Mouse (Mus musculus): Measurements from ENCODE around the gene Rnf141. TPM values are rescaled to one million over a fixed set of nuclear protein-coding genes. Genes with fewer than 3 reads are reported as not detected.

Gene Rnf141
- polyA plus RNA-seq, 1 experiment from 2014 or later: 20.1 TPM

- Histone ChIP-seq H3K27me3 (ENCODE audit: insufficient read depth, low read length) (no peaks in the 10 kb centered on the region), H3K27ac (peak overlapping the region; percentile 54), H3K9me3 (replicated peaks; ENCODE audit: low read length) (no peaks in the 10 kb centered on the region), H3K4me1 (replicated peaks; ENCODE audit: insufficient read depth, low read length) (peaks cover 4% of the 10 kb centered on the region; the same call in 1 of the 2 replicates), H3K4me2 (ENCODE audit: low read length) (no peak overlapping the region), H3K9ac (ENCODE audit: low read depth, low read length) (no peak overlapping the region), H3K36me3 (ENCODE audit: insufficient read depth, low read length) (no peaks in the 10 kb centered on the region), H3K4me3 (replicated peaks; ENCODE audit: low read depth, low read length) (no peak overlapping the region)
- WGBS: 61% methylated on average over 8 of the region's 8 CpGs
- no peak for TF ChIP-seq CTCF (IDR thresholded peaks at IDR 0.05; ENCODE audit: low read depth)
- ATAC-seq (replicated peaks; ENCODE audit: low FRiP score, low read depth) (peak; percentile 29; the same call in 1 of the 2 replicates), DNase-seq (ENCODE audit: low spot score) (peak; percentile 87)
These were observed 10.8 kb upstream of the Rnf141 start for GRCm38 (mm10) chr7:110854927-110855546.

- Histone ChIP-seq H3K27me3 (ENCODE audit: insufficient read depth, low read length) (no peaks in the 10 kb centered on the region), H3K9ac (ENCODE audit: low read depth, low read length) (no peak overlapping the region), H3K4me2 (ENCODE audit: low read length) (no peak overlapping the region), H3K4me3 (replicated peaks; ENCODE audit: low read depth, low read length) (no peak overlapping the region), H3K4me1 (replicated peaks; ENCODE audit: insufficient read depth, low read length) (peaks cover 4% of the 10 kb centered on the region; the same call in 1 of the 2 replicates), H3K27ac (no peak overlapping the region), H3K9me3 (replicated peaks; ENCODE audit: low read length) (no peaks in the 10 kb centered on the region), H3K36me3 (ENCODE audit: insufficient read depth, low read length) (no peaks in the 10 kb centered on the region)
- 47% methylated on average over 3 of the region's 3 CpGs for WGBS
- DNase-seq (ENCODE audit: low spot score): no peak
- no peak for TF ChIP-seq CTCF (IDR thresholded peaks at IDR 0.05; ENCODE audit: low read depth)
- peak; percentile 17; the same call in 1 of the 2 replicates for ATAC-seq (replicated peaks; ENCODE audit: low FRiP score, low read depth)
These were observed 10.3 kb upstream of the Rnf141 start for GRCm38 (mm10) chr7:110854519-110854918.

- peaks cover 4% of the 10 kb centered on the region; the same call in 1 of the 2 replicates for H3K4me1 ChIP-seq (replicated peaks; ENCODE audit: insufficient read depth, low read length)
- TF ChIP-seq CTCF (IDR thresholded peaks at IDR 0.05; ENCODE audit: low read depth): no peak
- H3K4me2 ChIP-seq (ENCODE audit: low read length): no peak overlapping the region
- H3K36me3 ChIP-seq (ENCODE audit: insufficient read depth, low read length): no peaks in the 10 kb centered on the region
- no peaks in the 10 kb centered on the region for H3K27me3 ChIP-seq (ENCODE audit: insufficient read depth, low read length)
- H3K9ac ChIP-seq (ENCODE audit: low read depth, low read length): no peak overlapping the region
- no peaks in the 10 kb centered on the region for H3K9me3 ChIP-seq (replicated peaks; ENCODE audit: low read length)
- DNase-seq (ENCODE audit: low spot score): no peak
- ATAC-seq (replicated peaks; ENCODE audit: low FRiP score, low read depth): no peak
- WGBS: 53% methylated on average over 10 of the region's 10 CpGs
- no peak overlapping the region for H3K4me3 ChIP-seq (replicated peaks; ENCODE audit: low read depth, low read length)
- no peak overlapping the region for H3K27ac ChIP-seq
These were observed 9.4 kb upstream of the Rnf141 start for GRCm38 (mm10) chr7:110853611-110854010.

- Histone ChIP-seq H3K36me3 (ENCODE audit: insufficient read depth, low read length) (no peaks in the 10 kb centered on the region), H3K4me2 (ENCODE audit: low read length) (no peak overlapping the region), H3K9ac (ENCODE audit: low read depth, low read length) (0 out of 2 replicates have a peak overlapping the region, but pooled peaks have one; percentile 3), H3K27ac (no peak overlapping the region), H3K4me1 (replicated peaks; ENCODE audit: insufficient read depth, low read length) (peaks cover 4% of the 10 kb centered on the region; the same call in 1 of the 2 replicates), H3K4me3 (replicated peaks; ENCODE audit: low read depth, low read length) (no peak overlapping the region), H3K9me3 (replicated peaks; ENCODE audit: low read length) (no peaks in the 10 kb centered on the region), H3K27me3 (ENCODE audit: insufficient read depth, low read length) (no peaks in the 10 kb centered on the region)
- DNase-seq (ENCODE audit: low spot score): peak; percentile 43
- 47% methylated on average over 7 of the region's 7 CpGs for WGBS
- TF ChIP-seq CTCF (IDR thresholded peaks at IDR 0.05; ENCODE audit: low read depth): no peak
- no peak for ATAC-seq (replicated peaks; ENCODE audit: low FRiP score, low read depth)
These were observed 7.4 kb upstream of the Rnf141 start for GRCm38 (mm10) chr7:110851541-110852203.

GRCm38 (mm10) chr7:110848371-110848770 lies 4.1 kb upstream of the Rnf141 start:
- Histone ChIP-seq H3K4me2 (ENCODE audit: low read length) (no peak overlapping the region), H3K27ac (no peak overlapping the region), H3K9me3 (replicated peaks; ENCODE audit: low read length) (no peaks in the 10 kb centered on the region), H3K4me3 (replicated peaks; ENCODE audit: low read depth, low read length) (no peak overlapping the region), H3K4me1 (replicated peaks; ENCODE audit: insufficient read depth, low read length) (no peaks in the 10 kb centered on the region; the same call in 1 of the 2 replicates), H3K36me3 (ENCODE audit: insufficient read depth, low read length) (no peaks in the 10 kb centered on the region), H3K27me3 (ENCODE audit: insufficient read depth, low read length) (no peaks in the 10 kb centered on the region), H3K9ac (ENCODE audit: low read depth, low read length) (no peak overlapping the region)
- ATAC-seq (replicated peaks; ENCODE audit: low FRiP score, low read depth) (no peak), DNase-seq (ENCODE audit: low spot score) (no peak)
- 97% methylated on average over 1 of the region's 1 CpGs for WGBS
- TF ChIP-seq CTCF (IDR thresholded peaks at IDR 0.05; ENCODE audit: low read depth): no peak

GRCm38 (mm10) chr7:110847321-110847720 lies 3.1 kb upstream of the Rnf141 start:
- H3K9ac ChIP-seq (ENCODE audit: low read depth, low read length): no peak overlapping the region
- no peak for TF ChIP-seq CTCF (IDR thresholded peaks at IDR 0.05; ENCODE audit: low read depth)
- no peaks in the 10 kb centered on the region for H3K9me3 ChIP-seq (replicated peaks; ENCODE audit: low read length)
- H3K27ac ChIP-seq: no peak overlapping the region
- H3K27me3 ChIP-seq (ENCODE audit: insufficient read depth, low read length): no peaks in the 10 kb centered on the region
- H3K4me2 ChIP-seq (ENCODE audit: low read length): no peak overlapping the region
- DNase-seq (ENCODE audit: low spot score): no peak
- WGBS: 71% methylated on average over 2 of the region's 2 CpGs
- no peaks in the 10 kb centered on the region; the same call in 1 of the 2 replicates for H3K4me1 ChIP-seq (replicated peaks; ENCODE audit: insufficient read depth, low read length)
- H3K4me3 ChIP-seq (replicated peaks; ENCODE audit: low read depth, low read length): no peak overlapping the region
- ATAC-seq (replicated peaks; ENCODE audit: low FRiP score, low read depth): no peak
- no peaks in the 10 kb centered on the region for H3K36me3 ChIP-seq (ENCODE audit: insufficient read depth, low read length)

Data from kidney, postnatal 0 days (tissue).